ENCODE assay signal across 8 mouse cellular contexts in genomic region chrX:73786364-73787224, GRCm38 (mm10). TPM values are rescaled to one million over a fixed set of nuclear protein-coding genes. Genes with fewer than 3 reads are reported as not detected.
DNase-seq lines count a peak whose midpoint lies in the region; ATAC-seq and TF ChIP-seq lines count a peak whose summit lies in the region.

Gene Idh3g (minus strand): TSS chrX:73786897.
Gene Ssr4 (plus strand): TSS chrX:73787028.

- H3K27ac ChIP-seq in CH12.LX (ENCODE audit: insufficient read depth, low read depth): peak within 1 kb of the TSS; percentile 86
- H3K27ac ChIP-seq in forebrain, embryonic 11.5 days (ENCODE audit: low read depth, low read length): peak within 1 kb of the TSS; percentile 32; the same call in 1 of the 2 replicates
- peak within 1 kb of the TSS; percentile 95 for H3K27ac ChIP-seq in heart, embryonic 16.5 days (ENCODE audit: low read length)
- H3K27ac ChIP-seq in liver, embryonic 15.5 days (replicated peaks): peak within 1 kb of the TSS; percentile 94
- H3K27ac ChIP-seq in neural tube, embryonic 12.5 days: peak within 1 kb of the TSS; percentile 59; the same call in 1 of the 2 replicates

- H3K4me3 ChIP-seq in CH12.LX (replicated peaks in 1 of 3; ENCODE audit: low read depth in 2 of 3, low read length in 2 of 3, poor library complexity in 1 of 3): peak within 1 kb of the TSS; percentile 74 to 90 (median 80)
- H3K4me3 ChIP-seq in forebrain, embryonic 11.5 days (ENCODE audit: low read depth, low read length): peak within 1 kb of the TSS; percentile 50
- H3K4me3 ChIP-seq in heart, embryonic 16.5 days (ENCODE audit: low read length): peak within 1 kb of the TSS; percentile 74
- H3K4me3 ChIP-seq in liver, embryonic 15.5 days (replicated peaks): peak within 1 kb of the TSS; percentile 72
- peak within 1 kb of the TSS; percentile 50 for H3K4me3 ChIP-seq in neural tube, embryonic 12.5 days

- peak; percentile 72 for TF ChIP-seq POLR2A in CH12.LX (IDR thresholded peaks at IDR 0.05; ENCODE audit: low read depth, low read length)

- 12% methylated on average over 46 of the region's 52 CpGs for WGBS in forebrain, embryonic 11.5 days
- 14% methylated on average over 51 of the region's 52 CpGs for WGBS in heart, embryonic 16.5 days
- 14% methylated on average over 52 of the region's 52 CpGs for WGBS in liver, embryonic 15.5 days (ENCODE audit: insufficient replicate concordance)
- 21% methylated on average over 52 of the region's 52 CpGs for WGBS in neural tube, embryonic 12.5 days

- H3K9me3 ChIP-seq in CH12.LX (replicated peaks; ENCODE audit: low read length): no peaks in the 10 kb centered on the region
- H3K9me3 ChIP-seq in forebrain, embryonic 11.5 days (ENCODE audit: control insufficient read depth, low read length): no peaks in the 10 kb centered on the region
- H3K9me3 ChIP-seq in heart, embryonic 16.5 days (replicated peaks; ENCODE audit: control insufficient read depth, low read length): no peaks in the 10 kb centered on the region
- no peaks in the 10 kb centered on the region for H3K9me3 ChIP-seq in liver, embryonic 15.5 days (replicated peaks)
- no peaks in the 10 kb centered on the region for H3K9me3 ChIP-seq in neural tube, embryonic 12.5 days

- H3K36me3 ChIP-seq in CH12.LX (replicated peaks in 1 of 2; ENCODE audit: control insufficient read depth in 1 of 2, insufficient read depth in 1 of 2, low read length in 1 of 2): peaks cover 32 to 49% of the 10 kb centered on the region in 2 experiments
- no peaks in the 10 kb centered on the region for H3K36me3 ChIP-seq in forebrain, embryonic 11.5 days (ENCODE audit: control insufficient read depth, insufficient read depth, low read length)
- H3K36me3 ChIP-seq in heart, embryonic 16.5 days (ENCODE audit: control insufficient read depth, insufficient read depth): no peaks in the 10 kb centered on the region; the same call in 1 of the 2 replicates
- peaks cover 33% of the 10 kb centered on the region for H3K36me3 ChIP-seq in liver, embryonic 15.5 days (replicated peaks)
- H3K36me3 ChIP-seq in neural tube, embryonic 12.5 days: no peaks in the 10 kb centered on the region; the same call in 1 of the 2 replicates

- in situ Hi-C loops in CH12.LX (cut with MboI; ENCODE audit: low pct_ligation_motif_present, low pct_unique_long_range_greater_than_20kb, low sequenced_read_pairs): loop anchor here (25.0 kb wide), 1 partner anchor 601 kb away; the partner anchor contains the start of genes Fam3a and Ikbkg

- dilution Hi-C loops in CH12.LX (cut with MboI; ENCODE audit: extremely low pct_ligation_motif_present, extremely low pct_unique_long_range_greater_than_20kb, low sequenced_read_pairs): no loop called here

- H3K4me2 ChIP-seq in CH12.LX (ENCODE audit: insufficient read depth, low read depth, poor library complexity, severe bottlenecking): peak within 1 kb of the TSS; percentile 73
- peak within 1 kb of the TSS; percentile 50 for H3K4me2 ChIP-seq in forebrain, embryonic 11.5 days (ENCODE audit: low read depth, low read length, severe bottlenecking)
- peak within 1 kb of the TSS; percentile 78 for H3K4me2 ChIP-seq in heart, embryonic 16.5 days (ENCODE audit: low read depth, low read length)
- H3K4me2 ChIP-seq in liver, embryonic 15.5 days: peak within 1 kb of the TSS; percentile 76
- H3K4me2 ChIP-seq in neural tube, embryonic 12.5 days (replicated peaks): peak within 1 kb of the TSS; percentile 64

- TF ChIP-seq RAD21 in CH12.LX (IDR thresholded peaks at IDR 0.05; ENCODE audit: low read depth, low read length): no peak

- H3K27me3 ChIP-seq in CH12.LX (replicated peaks): no peaks in the 10 kb centered on the region
- no peaks in the 10 kb centered on the region for H3K27me3 ChIP-seq in forebrain, embryonic 11.5 days (ENCODE audit: control insufficient read depth, insufficient read depth, low read length)
- no peaks in the 10 kb centered on the region; the same call in 1 of the 2 replicates for H3K27me3 ChIP-seq in heart, embryonic 16.5 days (ENCODE audit: control insufficient read depth, insufficient read depth, low read length)
- no peaks in the 10 kb centered on the region for H3K27me3 ChIP-seq in liver, embryonic 15.5 days
- H3K27me3 ChIP-seq in neural tube, embryonic 12.5 days (replicated peaks): no peaks in the 10 kb centered on the region

- peak within 1 kb of the TSS; percentile 96 for H3K9ac ChIP-seq in CH12.LX (ENCODE audit: insufficient read depth, low read depth)
- H3K9ac ChIP-seq in forebrain, embryonic 11.5 days (ENCODE audit: low read length): peak within 1 kb of the TSS; percentile 70
- H3K9ac ChIP-seq in heart, embryonic 16.5 days (ENCODE audit: low read length): peak within 1 kb of the TSS; percentile 79
- H3K9ac ChIP-seq in liver, embryonic 15.5 days: peak within 1 kb of the TSS; percentile 74
- peak within 1 kb of the TSS; percentile 65 for H3K9ac ChIP-seq in neural tube, embryonic 12.5 days

- peaks cover 15 to 51% of the 10 kb centered on the region in 2 experiments for H3K4me1 ChIP-seq in CH12.LX (ENCODE audit: control insufficient read depth in 1 of 2, insufficient read depth in 2 of 2)
- no peaks in the 10 kb centered on the region for H3K4me1 ChIP-seq in forebrain, embryonic 11.5 days (replicated peaks; ENCODE audit: control insufficient read depth, insufficient read depth, low read length)
- peaks cover 13% of the 10 kb centered on the region for H3K4me1 ChIP-seq in heart, embryonic 16.5 days (ENCODE audit: control insufficient read depth, insufficient read depth, low read length)
- peaks cover 31% of the 10 kb centered on the region for H3K4me1 ChIP-seq in liver, embryonic 15.5 days (replicated peaks)
- H3K4me1 ChIP-seq in neural tube, embryonic 12.5 days: peaks cover 9% of the 10 kb centered on the region; the same call in 1 of the 2 replicates

- no peak for TF ChIP-seq EP300 in CH12.LX (IDR thresholded peaks at IDR 0.05; ENCODE audit: low read length)

- H3K79me2 ChIP-seq in CH12.LX (replicated peaks; ENCODE audit: control insufficient read depth, extremely low read depth, insufficient read depth, poor library complexity, severe bottlenecking): peaks cover 61% of the 10 kb centered on the region

- DNase-seq in CH12.LX (ENCODE audit: extremely low read depth): peak; percentile 96
- DNase-seq in c-Kit-positive CD71-positive TER-119-negative erythroid progenitor cells, embryonic 14.5 days (ENCODE audit: low read depth): peak; percentile 92
- peak; percentile 94 for DNase-seq in forebrain, embryonic 11.5 days (ENCODE audit: low spot score)
- peak; percentile 94 to 95 for DNase-seq in kidney, postnatal 36 days
- DNase-seq in telencephalon, adult 2 months (ENCODE audit: low read depth, low spot score): peak; percentile 96

- ATAC-seq in forebrain, embryonic 11.5 days (replicated peaks; ENCODE audit: low FRiP score): peak; percentile 98
- peak; percentile 93 for ATAC-seq in heart, embryonic 16.5 days (replicated peaks; ENCODE audit: extremely low read depth, insufficient read depth, low FRiP score)
- peak; percentile 92 for ATAC-seq in liver, embryonic 15.5 days (ENCODE audit: insufficient read depth)
- peak; percentile 98 for ATAC-seq in neural tube, embryonic 12.5 days (ENCODE audit: low FRiP score, low read depth)

- peak in 1 of 2 experiments; percentile 43; a peak in 2 of 4 replicates for TF ChIP-seq CTCF in CH12.LX (conservative IDR thresholded peaks at IDR 0.05 in 1 of 2, IDR thresholded peaks at IDR 0.05 in 1 of 2; ENCODE audit: low read depth in 2 of 2, low read length in 2 of 2)

TF ChIP-seq in CH12.LX, 34 proteins besides CTCF, POLR2A, EP300 and RAD21 (continues in another document):
- TF ChIP-seq ELF1 (IDR thresholded peaks at IDR 0.05; ENCODE audit: low read depth, low read length) (peak; percentile 85), TBP (conservative IDR thresholded peaks at IDR 0.05; ENCODE audit: low read depth, low read length) (peak; percentile 42; the same call in 1 of the 2 replicates), CHD2 (IDR thresholded peaks at IDR 0.05; ENCODE audit: low read length) (peak; percentile 99), E2F4 (IDR thresholded peaks at IDR 0.05; ENCODE audit: insufficient replicate concordance, low read depth, low read length) (no peak), NRF1 (IDR thresholded peaks at IDR 0.05; ENCODE audit: low read depth, low read length) (peak; percentile 91), TCF12 (IDR thresholded peaks at IDR 0.05; ENCODE audit: low read depth, low read length) (peak; percentile 53), ZKSCAN1 (IDR thresholded peaks at IDR 0.05; ENCODE audit: borderline replicate concordance, low read depth, low read length) (no peak), GABPA (IDR thresholded peaks at IDR 0.05; ENCODE audit: insufficient replicate concordance, low read depth, low read length) (no peak), ZC3H11A (IDR thresholded peaks at IDR 0.05; ENCODE audit: low read depth, low read length) (no peak), NELFE (IDR thresholded peaks at IDR 0.05; ENCODE audit: low read depth, low read length) (peak; percentile 76), PAX5 (IDR thresholded peaks at IDR 0.05; ENCODE audit: low read length) (no peak), MYC (IDR thresholded peaks at IDR 0.05; ENCODE audit: low read depth, low read length) (peak; percentile 79), MXI1 (IDR thresholded peaks at IDR 0.05; ENCODE audit: low read depth, low read length) (0 out of 2 replicates have a peak, but pooled peaks have one; percentile 63), KAT2A (IDR thresholded peaks at IDR 0.05; ENCODE audit: insufficient replicate concordance, low read length) (no peak), MAX (IDR thresholded peaks at IDR 0.05; ENCODE audit: low read length) (peak; percentile 81), MEF2A (IDR thresholded peaks at IDR 0.05; ENCODE audit: borderline replicate concordance, low read depth, low read length) (no peak)

RNA-seq across cellular contexts. Expression of gene Idh3g, which starts in this region (rescaled TPM):
- total RNA-seq in CH12.LX (2012; rRNA removed) (191 and 219 TPM in 2 replicates), CH12.LX (2014; rRNA removed) (225 and 237 TPM in 2 replicates)
- polyA plus RNA-seq in CH12.LX (2012; ENCODE audit: insufficient read length, low read depth): 191 and 209 TPM in 2 replicates
- polyA plus RNA-seq in forebrain, embryonic 11.5 days (2014; fragmentation: Nextera tagmentation; extraction: Ambion mirVana): 170 and 190 TPM in 2 replicates
- polyA plus RNA-seq in heart, embryonic 16.5 days (2015; fragmentation: Nextera tagmentation; extraction: Ambion mirVana): 523 and 569 TPM in 2 replicates
- polyA plus RNA-seq in liver, embryonic 15.5 days (2015; fragmentation: Nextera tagmentation; extraction: Ambion mirVana): 117 and 127 TPM in 2 replicates
- polyA plus RNA-seq in neural tube, embryonic 12.5 days (2016; fragmentation: Nextera tagmentation; extraction: Ambion mirVana): 167 and 181 TPM in 2 replicates

RNA-seq across cellular contexts. Expression of gene Ssr4, which starts in this region (rescaled TPM):
- 281 and 350 TPM in 2 replicates for total RNA-seq in CH12.LX (2012; rRNA removed)
- total RNA-seq in CH12.LX (2014; rRNA removed): 389 and 428 TPM in 2 replicates
- 260 and 291 TPM in 2 replicates for polyA plus RNA-seq in CH12.LX (2012; ENCODE audit: insufficient read length, low read depth)
- polyA plus RNA-seq in forebrain, embryonic 11.5 days (2014; fragmentation: Nextera tagmentation; extraction: Ambion mirVana): 109 and 120 TPM in 2 replicates
- polyA plus RNA-seq in heart, embryonic 16.5 days (2015; fragmentation: Nextera tagmentation; extraction: Ambion mirVana): 155 TPM in 2 replicates
- 162 and 163 TPM in 2 replicates for polyA plus RNA-seq in liver, embryonic 15.5 days (2015; fragmentation: Nextera tagmentation; extraction: Ambion mirVana)
- 121 and 128 TPM in 2 replicates for polyA plus RNA-seq in neural tube, embryonic 12.5 days (2016; fragmentation: Nextera tagmentation; extraction: Ambion mirVana)

Comparison
In these comparisons a context has a peak if more than half of its experiments do, and no peak if none do; other contexts are left out.
1. Peak in every context shown above with its lines: DNase-seq, ATAC-seq, H3K4me3 ChIP-seq and H3K27ac ChIP-seq.
2. H3K27ac ChIP-seq: peak in every context shown above with its lines; median percentile 95 in heart, embryonic 16.5 days; 94 in liver, embryonic 15.5 days; 86 in CH12.LX; 59 in neural tube, embryonic 12.5 days; 32 in forebrain, embryonic 11.5 days.